Comparison of ENCODE assay signal across 23 mouse cellular contexts in genomic region chr19:5879735-5880134, GRCm38 (mm10). TPM values are rescaled to one million over a fixed set of nuclear protein-coding genes. Genes with fewer than 3 reads are reported as not detected.
DNase-seq lines count a peak whose midpoint lies in the region; ATAC-seq and TF ChIP-seq lines count a peak whose summit lies in the region.
"Had no signal": no experiment of that assay in that cellular context is flagged by ENCODE, and none has a peak within 500 bp of the region (broad histone marks: within the 10 kb centered on the region; RNA-seq: fewer than 3 reads in every experiment).

No protein-coding gene starts in this region.

- no peaks in the 10 kb centered on the region for H3K36me3 ChIP-seq in heart, embryonic 10.5 days
- H3K36me3 ChIP-seq in liver, adult 2 months (ENCODE audit: control insufficient read depth, insufficient read depth, low read length) = peaks cover 4% of the 10 kb centered on the region; the same call in 1 of the 2 replicates
- H3K36me3 ChIP-seq in testis, adult 2 months (ENCODE audit: control insufficient read depth, insufficient read depth, low read length) = no peaks in the 10 kb centered on the region
- H3K36me3 ChIP-seq: embryonic facial prominence, embryonic 12.5 days; forebrain, embryonic 12.5 days; hindbrain, embryonic 13.5 days had no signal

- H3K4me1 ChIP-seq in heart, embryonic 10.5 days = peaks cover 28% of the 10 kb centered on the region
- H3K4me1 ChIP-seq in liver, adult 2 months (ENCODE audit: control insufficient read depth, insufficient read depth, low read length) = peaks cover 32% of the 10 kb centered on the region
- H3K4me1 ChIP-seq in testis, adult 2 months (ENCODE audit: control insufficient read depth, insufficient read depth, low read length) = peaks cover 20% of the 10 kb centered on the region
- H3K4me1 ChIP-seq: embryonic facial prominence, embryonic 12.5 days had no signal

- ATAC-seq in granulocyte monocyte progenitor cell, adult 5-6 weeks (replicated peaks; ENCODE audit: poor library complexity, severe bottlenecking) = no peak
- ATAC-seq: activated CD4-positive, CD25-positive, alpha-beta regulatory T cell, adult 4 months; forebrain, embryonic 16.5 days; hindbrain, postnatal 0 days; Patski had no signal

- no peak for TF ChIP-seq CTCF in liver, adult 2 months (IDR thresholded peaks at IDR 0.05; ENCODE audit: low read depth, low read length)
- TF ChIP-seq CTCF in testis, adult 2 months (IDR thresholded peaks at IDR 0.05; ENCODE audit: control insufficient read depth, insufficient read depth, insufficient replicate concordance, low read depth, low read length) = no peak

- H3K9ac ChIP-seq in liver, adult 2 months (ENCODE audit: low read depth, low read length) = peak overlapping the region; percentile 43
- H3K9ac ChIP-seq: embryonic facial prominence, embryonic 12.5 days; forebrain, embryonic 12.5 days; hindbrain, embryonic 13.5 days had no signal

- no peak for TF ChIP-seq POLR2A in liver, adult 2 months (IDR thresholded peaks at IDR 0.05; ENCODE audit: extremely low read depth, insufficient read depth, low read length)
- no peak for TF ChIP-seq POLR2A in testis, adult 2 months (IDR thresholded peaks at IDR 0.05; ENCODE audit: control insufficient read depth, low read depth, low read length)

- H3K27ac ChIP-seq in heart, embryonic 10.5 days = 0 out of 2 replicates have a peak overlapping the region, but pooled peaks have one; percentile 16
- H3K27ac ChIP-seq in liver, adult 2 months (replicated peaks; ENCODE audit: insufficient read depth, low read depth, low read length) = peak overlapping the region; percentile 66
- peak overlapping the region; percentile 40 for H3K27ac ChIP-seq in testis, adult 2 months (ENCODE audit: control insufficient read depth, insufficient read depth, low read depth, low read length)
- H3K27ac ChIP-seq: embryonic facial prominence, embryonic 12.5 days; forebrain, embryonic 12.5 days; hindbrain, embryonic 13.5 days; hindbrain, postnatal 0 days had no signal

- no peaks in the 10 kb centered on the region for H3K9me3 ChIP-seq in heart, embryonic 10.5 days
- H3K9me3 ChIP-seq: embryonic facial prominence, embryonic 12.5 days; forebrain, embryonic 12.5 days; hindbrain, embryonic 13.5 days had no signal

- 0 out of 2 replicates have a peak, but pooled peaks cover 6% of the 10 kb centered on the region for H3K27me3 ChIP-seq in heart, embryonic 10.5 days (ENCODE audit: insufficient read depth, poor library complexity, severe bottlenecking)
- no peaks in the 10 kb centered on the region for H3K27me3 ChIP-seq in liver, adult 2 months (ENCODE audit: control insufficient read depth, insufficient read depth, low read length)
- no peaks in the 10 kb centered on the region for H3K27me3 ChIP-seq in testis, adult 2 months (ENCODE audit: control insufficient read depth, insufficient read depth, low read length)
- H3K27me3 ChIP-seq: CH12.LX; embryonic facial prominence, embryonic 12.5 days; forebrain, embryonic 12.5 days; hindbrain, embryonic 13.5 days; Patski had no signal

- DNase-seq in heart, embryonic 10.5 days (ENCODE audit: low spot score) = no peak
- no peak for DNase-seq in heart, adult 9 months (ENCODE audit: low spot score in 2 of 2)
- DNase-seq in liver, adult 2 months (ENCODE audit: extremely low read depth, low read depth, low spot score) = no peak
- no peak for DNase-seq in liver
- no peak for DNase-seq in testis, postnatal 10 days (ENCODE audit: low spot score)
- DNase-seq: cerebellum, adult 11 months; cerebellum, adult 8-10 months; cerebellum, postnatal 14 days; embryo, embryonic 11 days; gastrocnemius, postnatal 10 days; heart, postnatal 10 days had no signal

- no peak overlapping the region for H3K4me3 ChIP-seq in heart, embryonic 10.5 days
- H3K4me3 ChIP-seq in liver, adult 2 months (ENCODE audit: insufficient read depth, low read depth, low read length) = no peak overlapping the region; the same call in 1 of the 2 replicates
- H3K4me3 ChIP-seq in testis, adult 2 months (ENCODE audit: control insufficient read depth, low read depth, low read length) = no peak overlapping the region; the same call in 1 of the 2 replicates
- H3K4me3 ChIP-seq: embryonic facial prominence, embryonic 12.5 days; forebrain, embryonic 12.5 days; hindbrain, embryonic 13.5 days had no signal

- WGBS in heart, embryonic 10.5 days = 86% methylated on average over 7 of the region's 7 CpGs
- WGBS in liver, adult 2 months = 82% methylated on average over 7 of the region's 7 CpGs

- H3K79me2 ChIP-seq in liver, adult 2 months (ENCODE audit: control insufficient read depth, insufficient read depth, low read length) = peaks cover 12% of the 10 kb centered on the region; the same call in 1 of the 2 replicates

RNA-seq across cellular contexts. Expression of gene Slc25a45, which starts 2.1 kb away (rescaled TPM):
- polyA plus RNA-seq in heart, embryonic 10.5 days (2016; fragmentation: Nextera tagmentation; extraction: Ambion mirVana) = 2.1 and 2.5 TPM in 2 replicates
- 8.6 and 13.0 TPM in 2 replicates for total RNA-seq in liver, adult 2 months (2014; rRNA removed)
- 52.8 and 57.7 TPM in 2 replicates for polyA plus RNA-seq in liver, adult 2 months (2012; rRNA removed)
- 20.1 and 26.1 TPM in 2 replicates for polyA plus RNA-seq in testis, adult 2 months (2012; rRNA removed)
- 38.2 and 44.5 TPM in 2 replicates for total RNA-seq in granulocyte monocyte progenitor cell, adult 5-6 weeks (2014; fragmentation: Nextera tagmentation)
- 35.5 and 35.6 TPM in 2 replicates for total RNA-seq in granulocyte monocyte progenitor cell, adult 5-6 weeks (2017)

RNA-seq across cellular contexts. Expression of gene Frmd8, which starts 4.7 kb away (rescaled TPM):
- polyA plus RNA-seq in heart, embryonic 10.5 days (2016; fragmentation: Nextera tagmentation; extraction: Ambion mirVana) = 40.6 and 46.3 TPM in 2 replicates
- total RNA-seq in liver, adult 2 months (2014; rRNA removed) = 5.2 and 5.9 TPM in 2 replicates
- polyA plus RNA-seq in liver, adult 2 months (2012; rRNA removed) = 10.3 and 14.2 TPM in 2 replicates
- 25.3 and 28.1 TPM in 2 replicates for polyA plus RNA-seq in testis, adult 2 months (2012; rRNA removed)
- 17.9 and 25.4 TPM in 2 replicates for total RNA-seq in granulocyte monocyte progenitor cell, adult 5-6 weeks (2014; fragmentation: Nextera tagmentation)
- total RNA-seq in granulocyte monocyte progenitor cell, adult 5-6 weeks (2017) = 19.0 and 28.4 TPM in 2 replicates

RNA-seq across cellular contexts. Expression of gene Tigd3, which starts 14.2 kb away (rescaled TPM):
- 2.4 and 2.9 TPM in 2 replicates for polyA plus RNA-seq in heart, embryonic 10.5 days (2016; fragmentation: Nextera tagmentation; extraction: Ambion mirVana)
- total RNA-seq in liver, adult 2 months (2014; rRNA removed) = 0.18 and 0.27 TPM in 2 replicates
- 0.16 and 0.24 TPM in 2 replicates for polyA plus RNA-seq in liver, adult 2 months (2012; rRNA removed)
- polyA plus RNA-seq in testis, adult 2 months (2012; rRNA removed) = 0.84 and 0.94 TPM in 2 replicates
- 1.1 and 2.5 TPM in 2 replicates for total RNA-seq in granulocyte monocyte progenitor cell, adult 5-6 weeks (2014; fragmentation: Nextera tagmentation)
- 2.3 and 4.4 TPM in 2 replicates for total RNA-seq in granulocyte monocyte progenitor cell, adult 5-6 weeks (2017)

RNA-seq across cellular contexts. Expression of gene Dpf2, which starts 33.1 kb away (rescaled TPM):
- 134 and 150 TPM in 2 replicates for polyA plus RNA-seq in heart, embryonic 10.5 days (2016; fragmentation: Nextera tagmentation; extraction: Ambion mirVana)
- total RNA-seq in liver, adult 2 months (2014; rRNA removed) = 10.3 and 10.7 TPM in 2 replicates
- polyA plus RNA-seq in liver, adult 2 months (2012; rRNA removed) = 28.8 and 40.0 TPM in 2 replicates
- polyA plus RNA-seq in testis, adult 2 months (2012; rRNA removed) = 63.6 and 69.2 TPM in 2 replicates
- total RNA-seq in granulocyte monocyte progenitor cell, adult 5-6 weeks (2014; fragmentation: Nextera tagmentation) = 97.3 and 126 TPM in 2 replicates
- total RNA-seq in granulocyte monocyte progenitor cell, adult 5-6 weeks (2017) = 62.7 and 108 TPM in 2 replicates

RNA-seq across cellular contexts. Expression of gene Cdc42ep2, which starts 44.9 kb away (rescaled TPM):
- polyA plus RNA-seq in heart, embryonic 10.5 days (2016; fragmentation: Nextera tagmentation; extraction: Ambion mirVana) = 5.9 and 7.4 TPM in 2 replicates
- total RNA-seq in liver, adult 2 months (2014; rRNA removed) = 1.7 and 2.1 TPM in 2 replicates
- 2.1 and 2.4 TPM in 2 replicates for polyA plus RNA-seq in liver, adult 2 months (2012; rRNA removed)
- 0.89 and 0.90 TPM in 2 replicates for polyA plus RNA-seq in testis, adult 2 months (2012; rRNA removed)
- total RNA-seq in granulocyte monocyte progenitor cell, adult 5-6 weeks (2014; fragmentation: Nextera tagmentation) = 0.23 TPM in 1 of 2 replicates, not detected in the other
- total RNA-seq in granulocyte monocyte progenitor cell, adult 5-6 weeks (2017) = not detected in 2 replicates
- total RNA-seq: common myeloid progenitor, adult 5-6 weeks; hematopoietic stem cell, adult 5-6 weeks had no signal

Comparison
In these comparisons a context has a peak if more than half of its experiments do, and no peak if none do; other contexts are left out.
1. H3K27ac ChIP-seq: peak in every context shown above with its lines; median percentile 66 in liver, adult 2 months; 40 in testis, adult 2 months; 16 in heart, embryonic 10.5 days.